Mouse (Mus musculus) lung, adult 2 months (tissue): ENCODE measurements at regions not wholly inside any gene's neighbourhood (a gene's known extent, or its start where the extent isn't known, plus 50 kb on each side); places are given as distances from the start of the nearest gene placed in this dataset.

Source experiments
- CTCF ChIP-seq: fragments of 200-500 bp; IDR thresholded peaks from 2 replicates; pipeline ENCODE4 v1.5.1; 2011; ENCODE audit warnings: mild to moderate bottlenecking, low read length, control low read depth; ENCODE audit not compliant: insufficient read depth
- POLR2A ChIP-seq: fragments of 200-500 bp; IDR thresholded peaks from 2 replicates; pipeline ENCODE4 v1.6.1; 2011; ENCODE audit warnings: low read depth, mild to moderate bottlenecking, control low read depth, low read length, borderline replicate concordance; ENCODE audit errors: extremely low read depth

DNA sequence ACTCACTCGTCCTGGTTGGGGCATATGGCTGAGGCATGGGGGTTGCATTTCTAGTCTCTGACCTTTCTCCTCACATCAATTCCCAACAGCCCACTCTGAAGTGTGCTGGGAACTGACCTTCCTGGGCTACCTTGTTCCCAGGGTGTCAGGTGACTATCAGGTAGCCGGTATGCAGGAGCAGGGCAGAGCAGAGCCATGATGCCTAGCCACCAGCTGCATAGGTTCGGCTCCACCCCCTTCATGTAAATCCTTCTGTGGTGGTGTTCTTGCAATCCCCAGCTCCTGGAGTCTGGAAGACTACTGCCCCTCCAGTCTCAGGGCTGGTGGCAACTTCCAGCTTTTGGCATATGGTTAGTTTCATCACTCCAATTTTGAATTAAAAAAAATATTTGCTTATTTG lies 221.0 kb downstream of the Gm5447 start:
- no peak for TF ChIP-seq POLR2A
- TF ChIP-seq CTCF = no peak
